Mouse (Mus musculus): Measurements from ENCODE around the gene Gm47189.
"Not testable (repeated sequence)": the region's sequence is repeated elsewhere in the genome, so short reads cannot be mapped to it uniquely, and the experiment has no call there.

Gene Gm47189

GRCm38 (mm10) chr14:41772341-41772740, at the start of gene Gm47189:
Gene Gm47189, minus strand, starts transcription at chr14:41772441.
- not testable (repeated sequence) for DNase-seq (ENCODE audit: low spot score)

- DNase-seq (ENCODE audit: low spot score) = not testable (repeated sequence)
Observed at GRCm38 (mm10) chr14:41755931-41756330, 16.3 kb downstream of the Gm47189 start.

GRCm38 (mm10) chr14:41750514-41750913, 21.7 kb downstream of the Gm47189 start, which contains the start of gene Gm7929:
Gene Gm7929, minus strand, starts transcription at chr14:41750614.
- DNase-seq (ENCODE audit: low spot score) = not testable (repeated sequence)

- not testable (repeated sequence) for DNase-seq (ENCODE audit: low spot score)
Observed at GRCm38 (mm10) chr14:41723437-41723836, 48.8 kb downstream of the Gm47189 start.

- DNase-seq (ENCODE audit: low spot score) = not testable (repeated sequence)
Observed at GRCm38 (mm10) chr14:41717180-41717579, 55.1 kb downstream of the Gm47189 start.

Data from yolk sac, embryonic 10.5 days (tissue).